Mouse (Mus musculus) embryonic facial prominence, embryonic 12.5 days (tissue): ENCODE data around the gene Clca4b. TPM values are rescaled to one million over a fixed set of nuclear protein-coding genes. Genes with fewer than 3 reads are reported as not detected.
"Not testable (repeated sequence)": the region's sequence is repeated elsewhere in the genome, so short reads cannot be mapped to it uniquely, and the experiment has no call there.

Source experiments
- ATAC-seq: fragments of 200-750 bp; cut with Nextera tagmentation; 2 replicates; pipeline ENCODE4 v1.8.0; 2017; ENCODE audit not compliant: insufficient number of reproducible peaks, insufficient read depth, low FRiP score, low TSS enrichment
- H3K27ac ChIP-seq: fragments of 300-500 bp; sonication (generic); 2 replicates; pipeline ENCODE4 v1.5.1; 2016; ENCODE audit warnings: mild to moderate bottlenecking
- H3K27me3 ChIP-seq: fragments of 300-500 bp; sonication (generic); 2 replicates; pipeline ENCODE4 v1.6.1; 2016; ENCODE audit warnings: mild to moderate bottlenecking, moderate library complexity
- H3K36me3 ChIP-seq: fragments of 300-500 bp; sonication (generic); 2 replicates; pipeline ENCODE4 v1.6.1; 2016; ENCODE audit warnings: mild to moderate bottlenecking
- H3K4me1 ChIP-seq: fragments of 300-500 bp; sonication (generic); 2 replicates; pipeline ENCODE4 v1.6.1; 2016
- H3K4me2 ChIP-seq: fragments of 300-500 bp; sonication (generic); replicated peaks from 2 replicates; pipeline ENCODE4 v1.6.1; 2016; ENCODE audit warnings: mild to moderate bottlenecking, moderate library complexity
- H3K4me3 ChIP-seq: fragments of 300-500 bp; sonication (generic); 2 replicates; pipeline ENCODE4 v1.5.1; 2016; ENCODE audit warnings: mild to moderate bottlenecking
- H3K9ac ChIP-seq: fragments of 300-500 bp; sonication (generic); 2 replicates; pipeline ENCODE4 v1.6.1; 2016; ENCODE audit warnings: mild to moderate bottlenecking, moderate library complexity
- H3K9me3 ChIP-seq: fragments of 300-500 bp; sonication (generic); 2 replicates; pipeline ENCODE4 v1.6.1; 2016; ENCODE audit warnings: mild to moderate bottlenecking, moderate library complexity
- WGBS: fragments of 180-500 bp; shearing (Covaris S2); methylation state at CpG from one replicate; pipeline ENCODE4 v1.1.7; 2016; 5-methylcytosine and 5-hydroxymethylcytosine counted together
- polyA plus RNA-seq: library from polyadenylated mRNA; unstranded; fragments of >200 nt; fragmentation: Nextera tagmentation; extraction: Ambion mirVana; gene quantifications from 2 replicates; pipeline ENCODE4 v1.2.1, GENCODE M21; 2016

Clca4b gene
- polyA plus RNA-seq, 1 experiment from 2014 or later = not detected

DNA sequence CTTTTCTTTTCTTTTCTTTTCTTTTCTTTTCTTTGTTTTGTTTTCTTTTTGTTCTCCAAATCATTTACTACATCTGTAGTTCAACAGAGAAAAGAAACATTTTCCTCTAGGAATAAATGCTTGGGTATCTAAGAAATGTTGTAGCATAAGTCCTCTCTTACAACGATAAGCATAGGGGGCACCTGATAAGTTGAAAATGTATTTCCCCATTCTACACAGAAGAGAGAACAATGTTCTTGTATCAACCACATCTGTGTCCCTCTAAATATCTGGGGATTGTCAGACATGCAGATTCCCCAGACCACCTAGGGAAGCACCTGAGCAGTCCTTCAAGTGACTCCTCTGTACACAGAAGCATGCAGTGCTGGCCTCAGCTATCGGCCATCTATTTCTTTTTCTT lies 18.3 kb downstream of the Clca4b start:
- no peaks in the 10 kb centered on the region for H3K27me3 ChIP-seq
- no peak overlapping the region for H3K4me3 ChIP-seq
- no peak overlapping the region for H3K27ac ChIP-seq
- no peaks in the 10 kb centered on the region for H3K4me1 ChIP-seq
- 97% methylated on average over 2 of the region's 2 CpGs for WGBS
- no peak for ATAC-seq
- H3K9ac ChIP-seq = no peak overlapping the region
- H3K4me2 ChIP-seq = no peak overlapping the region
- no peaks in the 10 kb centered on the region for H3K36me3 ChIP-seq
- H3K9me3 ChIP-seq = no peaks in the 10 kb centered on the region

DNA sequence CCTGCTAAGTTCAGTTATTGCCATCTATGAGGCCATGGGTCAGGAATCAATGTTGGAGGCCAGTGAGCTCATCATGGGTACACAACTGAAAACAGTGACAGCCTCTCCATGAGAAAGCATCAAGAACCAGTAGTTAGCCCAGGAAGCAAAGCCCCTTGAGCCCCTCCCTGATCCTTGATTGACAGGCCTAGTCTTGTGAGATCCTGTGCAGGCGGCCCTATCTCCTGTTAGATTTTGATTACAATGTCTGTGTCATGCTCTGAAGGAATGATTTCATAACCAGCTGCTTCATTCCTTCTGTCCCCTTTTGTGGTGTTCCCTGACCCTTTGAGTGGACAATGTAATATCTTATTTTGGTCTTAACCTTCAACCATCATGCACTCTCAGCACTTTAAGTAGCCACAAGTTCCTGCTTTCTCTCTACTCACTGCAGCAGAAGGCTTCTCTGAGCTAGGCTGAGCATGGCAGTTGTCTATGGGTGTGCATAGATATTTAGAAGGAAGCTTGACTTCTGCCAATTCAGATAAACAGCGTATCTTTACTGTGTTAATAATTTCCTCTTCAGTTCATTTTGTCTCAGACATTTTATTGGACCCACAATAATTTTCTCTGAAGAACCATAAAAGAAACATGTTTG lies 35.2 kb downstream of the Clca4b start:
- WGBS = 72% methylated on average over 2 of the region's 2 CpGs
- no peaks in the 10 kb centered on the region for H3K9me3 ChIP-seq

DNA sequence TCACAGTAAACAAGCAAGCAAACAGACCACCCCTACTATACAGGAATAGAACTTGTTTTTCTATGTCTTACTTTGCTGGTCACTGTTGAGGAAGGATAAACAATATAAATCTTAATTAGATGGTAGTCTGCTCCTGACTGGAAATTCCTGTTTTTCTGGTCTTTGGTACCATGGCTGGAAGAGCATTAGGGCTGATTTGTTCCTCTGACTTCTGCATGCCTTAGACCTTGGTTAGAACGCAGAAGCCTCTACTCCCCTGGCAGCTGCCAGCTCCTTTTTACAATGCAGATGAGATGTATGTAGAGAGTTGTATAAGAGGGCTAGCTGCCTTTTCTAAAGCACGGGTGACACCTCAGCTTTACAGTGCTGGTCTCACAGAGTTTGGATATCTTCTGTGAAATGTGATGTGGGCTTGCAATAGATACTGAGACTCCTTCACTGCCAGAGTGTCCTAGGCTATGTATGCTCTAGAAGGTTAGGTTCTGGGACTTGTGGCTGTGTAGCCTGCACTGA lies 42.0 kb downstream of the Clca4b start:
- 52% methylated on average over 2 of the region's 2 CpGs for WGBS
- H3K9ac ChIP-seq = no peak overlapping the region

More for the DNA sequence above, 35.2 kb downstream of the Clca4b start:
- no peaks in the 10 kb centered on the region for H3K4me1 ChIP-seq
- no peak for ATAC-seq
- H3K4me3 ChIP-seq = no peak overlapping the region
- H3K27me3 ChIP-seq = no peaks in the 10 kb centered on the region
- no peak overlapping the region for H3K27ac ChIP-seq
- no peak overlapping the region for H3K9ac ChIP-seq
- H3K36me3 ChIP-seq = no peaks in the 10 kb centered on the region
- no peak overlapping the region for H3K4me2 ChIP-seq

DNA sequence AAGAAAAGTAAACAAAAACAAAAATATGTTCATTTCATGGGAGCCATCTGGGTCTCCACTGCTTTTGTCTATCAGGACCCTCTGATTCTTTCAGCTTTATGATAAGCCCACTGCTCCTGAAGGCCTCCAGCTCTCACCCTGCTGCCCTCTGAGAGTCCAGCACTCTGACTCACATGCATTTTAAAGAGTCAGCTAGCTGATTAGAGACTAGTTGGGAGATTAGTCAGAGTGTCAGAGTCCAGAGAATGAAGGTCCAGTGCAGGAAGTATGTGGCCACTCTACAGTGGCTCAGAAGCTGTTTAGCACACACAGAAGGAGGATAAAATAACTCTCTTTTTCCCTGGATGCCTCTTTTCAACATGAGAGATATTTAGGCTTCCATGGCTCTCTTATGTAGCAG lies 45.4 kb downstream of the Clca4b start:
- no peak for ATAC-seq
- no peaks in the 10 kb centered on the region for H3K4me1 ChIP-seq

More for the DNA sequence above, 42.0 kb downstream of the Clca4b start:
- no peak for ATAC-seq
- Histone ChIP-seq H3K4me3 (no peak overlapping the region), H3K36me3 (no peaks in the 10 kb centered on the region), H3K4me2 (no peak overlapping the region), H3K27ac (no peak overlapping the region), H3K4me1 (no peaks in the 10 kb centered on the region), H3K9me3 (no peaks in the 10 kb centered on the region), H3K27me3 (no peaks in the 10 kb centered on the region)

DNA sequence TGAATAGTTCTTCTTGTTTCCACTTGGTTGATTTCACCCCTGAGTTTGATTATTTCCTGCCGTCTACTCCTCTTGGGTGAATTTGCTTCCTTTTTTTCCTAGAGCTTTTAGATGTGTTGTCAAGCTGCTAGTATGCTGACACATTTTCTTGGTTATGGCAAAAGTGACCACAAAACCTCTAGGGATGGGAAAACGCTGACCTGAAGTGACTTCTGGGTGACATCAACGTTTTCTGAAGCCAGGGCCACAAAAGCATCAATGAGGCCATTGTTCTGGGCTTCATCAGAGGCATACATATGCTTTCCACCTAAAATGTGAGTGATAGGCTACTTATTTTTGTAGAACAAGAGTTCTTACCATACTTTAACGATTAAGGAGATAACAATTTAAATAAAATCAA lies 60.3 kb downstream of the Clca4b start:
- 37% methylated on average over 4 of the region's 4 CpGs for WGBS
- ATAC-seq, H3K27me3 ChIP-seq, H3K9ac ChIP-seq, H3K4me1 ChIP-seq, H3K4me3 ChIP-seq, H3K27ac ChIP-seq, H3K9me3 ChIP-seq, H3K4me2 ChIP-seq, H3K36me3 ChIP-seq: not testable (repeated sequence)

More for the DNA sequence above, 45.4 kb downstream of the Clca4b start:
- Histone ChIP-seq H3K9ac (no peak overlapping the region), H3K27me3 (no peaks in the 10 kb centered on the region), H3K4me2 (no peak overlapping the region), H3K9me3 (no peaks in the 10 kb centered on the region), H3K36me3 (no peaks in the 10 kb centered on the region), H3K4me3 (no peak overlapping the region), H3K27ac (no peak overlapping the region)

Other genes starting within 250 kb of the Clca4b start
- gene Sh3glb1, start 212.2 kb downstream of the Clca4b start, polyA plus RNA-seq = 93.7 and 99.2 TPM in 2 replicates
- gene Clca3a1, start 171.6 kb downstream of the Clca4b start, polyA plus RNA-seq = 0.31 and 0.42 TPM in 2 replicates
- not detected in 2 replicates for gene Clca3a2, start 113.0 kb downstream of the Clca4b start, polyA plus RNA-seq
- not detected in 2 replicates for gene Clca3b, start 83.2 kb downstream of the Clca4b start, polyA plus RNA-seq
- gene Clca4a, start 42.5 kb upstream of the Clca4b start, polyA plus RNA-seq = 0.08 and 0.13 TPM in 2 replicates
- gene Clca1, start 100.2 kb upstream of the Clca4b start, polyA plus RNA-seq = 0.04 TPM in 1 of 2 replicates, not detected in the other
- gene Clca2, start 166.9 kb upstream of the Clca4b start, polyA plus RNA-seq = 0.41 and 0.57 TPM in 2 replicates
- gene Odf2l, start 186.1 kb upstream of the Clca4b start, polyA plus RNA-seq = 19.5 and 23.6 TPM in 2 replicates